Mouse (Mus musculus) adrenal gland, postnatal 10 days (tissue): ENCODE data around the gene Psmb2. TPM values are rescaled to one million over a fixed set of nuclear protein-coding genes. Genes with fewer than 3 reads are reported as not detected.

Experiments
- DNase-seq: peaks from one replicate; pipeline ENCODE4 v3.0.0; 2021; ENCODE audit warnings: mixed read lengths
- long read RNA-seq, 2 experiments: library from polyadenylated mRNA; stranded (forward); transcript quantifications; one replicate each; pipeline ENCODE4 v2.0.0; 2021
- total RNA-seq, 2 experiments: library from RNA; stranded (reverse); gene quantifications; 2 replicates each; pipeline ENCODE4 v1.2.3; 2021

Psmb2 gene
- 100 to 1,000 TPM; 169 to 184 TPM for total RNA-seq
- long read RNA-seq, experiment 1, transcript Psmb2-201 (6 exons, 859 nt) = major isoform, 249 of 262 reads
- long read RNA-seq, experiment 1, partial matches to known transcripts = 6 of 262 reads
- long read RNA-seq, experiment 1, other reads (novel, unspliced or antisense) = 4 of 262 reads
- long read RNA-seq, experiment 2, transcript Psmb2-201 (6 exons, 859 nt) = major isoform, 168 of 174 reads
- long read RNA-seq, experiment 2, partial matches to known transcripts = 3 of 174 reads
- long read RNA-seq, experiment 2, other reads (novel, unspliced or antisense) = 2 of 174 reads

- peak; percentile 100 for DNase-seq
Measured at GRCm38 (mm10) chr4:126677054-126678003, at the start of gene Psmb2. TSS of gene Psmb2 (plus strand) at chr4:126677630.

- no peak for DNase-seq
Measured at GRCm38 (mm10) chr4:126631922-126632321, 45.5 kb upstream of the Psmb2 start.

GRCm38 (mm10) chr4:126632668-126633067 is 44.8 kb upstream of the Psmb2 start:
- DNase-seq = no peak

- no peak for DNase-seq
Measured at GRCm38 (mm10) chr4:126636330-126636729, 41.1 kb upstream of the Psmb2 start.

- DNase-seq = no peak
Measured at GRCm38 (mm10) chr4:126637446-126637845, 40.0 kb upstream of the Psmb2 start.

- no peak for DNase-seq
Measured at GRCm38 (mm10) chr4:126639339-126639738, 38.1 kb upstream of the Psmb2 start.

GRCm38 (mm10) chr4:126641901-126642300 is 35.5 kb upstream of the Psmb2 start:
- DNase-seq = no peak

GRCm38 (mm10) chr4:126643815-126644214 is 33.6 kb upstream of the Psmb2 start:
- DNase-seq = no peak

- DNase-seq = no peak
Measured at GRCm38 (mm10) chr4:126644333-126644963, 33.0 kb upstream of the Psmb2 start.

GRCm38 (mm10) chr4:126647996-126648910 is 29.2 kb upstream of the Psmb2 start:
- DNase-seq = no peak

- no peak for DNase-seq
Measured at GRCm38 (mm10) chr4:126653148-126653547, 24.3 kb upstream of the Psmb2 start.

- peak; percentile 13 for DNase-seq
Measured at GRCm38 (mm10) chr4:126655356-126655755, 22.1 kb upstream of the Psmb2 start.

- no peak for DNase-seq
Measured at GRCm38 (mm10) chr4:126661249-126661648, 16.2 kb upstream of the Psmb2 start.

- no peak for DNase-seq
Measured at GRCm38 (mm10) chr4:126667075-126667474, 10.4 kb upstream of the Psmb2 start.

- no peak for DNase-seq
Measured at GRCm38 (mm10) chr4:126682298-126682697, 4.9 kb downstream of the Psmb2 start.

GRCm38 (mm10) chr4:126683084-126683483 is 5.7 kb downstream of the Psmb2 start:
- DNase-seq = no peak

- DNase-seq = no peak
Measured at GRCm38 (mm10) chr4:126689457-126689856, 12.0 kb downstream of the Psmb2 start.

- no peak for DNase-seq
Measured at GRCm38 (mm10) chr4:126693021-126693420, 15.6 kb downstream of the Psmb2 start.

- no peak for DNase-seq
Measured at GRCm38 (mm10) chr4:126696908-126697307, 19.5 kb downstream of the Psmb2 start.

GRCm38 (mm10) chr4:126706630-126707438 is 29.4 kb downstream of the Psmb2 start:
- no peak for DNase-seq

GRCm38 (mm10) chr4:126707439-126707826 is 30.0 kb downstream of the Psmb2 start:
- no peak for DNase-seq
